21 mouse cellular contexts compared by ENCODE assay signal in genomic region chr11:43903351-43903750, GRCm38 (mm10).
"Had no signal": no experiment of that assay in that cellular context is flagged by ENCODE, and none has a peak within 500 bp of the region (broad histone marks: within the 10 kb centered on the region; RNA-seq: fewer than 3 reads in every experiment).

No protein-coding gene starts in this region.

- ATAC-seq: midbrain, embryonic 13.5 days; midbrain, embryonic 15.5 days had no signal

- H3K27ac ChIP-seq: liver, embryonic 15.5 days; midbrain, embryonic 10.5 days; midbrain, embryonic 13.5 days; midbrain, embryonic 15.5 days; neural tube, embryonic 13.5 days; neural tube, embryonic 15.5 days; stomach, embryonic 15.5 days; stomach, postnatal 0 days had no signal

- H3K4me3 ChIP-seq: liver, embryonic 15.5 days; midbrain, embryonic 10.5 days; midbrain, embryonic 13.5 days; midbrain, embryonic 15.5 days; myocyte; neural tube, embryonic 13.5 days; neural tube, embryonic 15.5 days; stomach, embryonic 15.5 days had no signal

- DNase-seq: lung, adult 18-20 months; lung, embryonic 14.5 days; lung, postnatal 10 days; lung, postnatal 4 days; retina, postnatal 1 day; right cerebral cortex, adult 18-20 months; right cerebral cortex, postnatal 25 days; right cerebral cortex, postnatal 4 days; spleen, adult 18-20 months; thymus, adult 2 months; thymus, postnatal 25 days; thymus, postnatal 4 days had no signal

- H3K4me1 ChIP-seq: midbrain, embryonic 10.5 days; midbrain, embryonic 13.5 days; midbrain, embryonic 15.5 days; neural tube, embryonic 13.5 days; neural tube, embryonic 15.5 days; stomach, embryonic 15.5 days had no signal

- H3K9me3 ChIP-seq: liver, embryonic 15.5 days; midbrain, embryonic 10.5 days; midbrain, embryonic 13.5 days; midbrain, embryonic 15.5 days; neural tube, embryonic 13.5 days; neural tube, embryonic 15.5 days; stomach, embryonic 15.5 days had no signal

- H3K36me3 ChIP-seq: liver, embryonic 15.5 days; midbrain, embryonic 10.5 days; midbrain, embryonic 13.5 days; midbrain, embryonic 15.5 days; neural tube, embryonic 13.5 days; neural tube, embryonic 15.5 days; stomach, embryonic 15.5 days had no signal

- H3K27me3 ChIP-seq: liver, embryonic 15.5 days; midbrain, embryonic 13.5 days; midbrain, embryonic 15.5 days; neural tube, embryonic 13.5 days; neural tube, embryonic 15.5 days; stomach, embryonic 15.5 days had no signal

- H3K9ac ChIP-seq: liver, embryonic 15.5 days; lung, embryonic 14.5 days; midbrain, embryonic 13.5 days; midbrain, embryonic 15.5 days; neural tube, embryonic 13.5 days; neural tube, embryonic 15.5 days; stomach, embryonic 15.5 days had no signal

- H3K4me2 ChIP-seq: liver, embryonic 15.5 days; lung, embryonic 14.5 days; midbrain, embryonic 13.5 days; midbrain, embryonic 15.5 days; neural tube, embryonic 13.5 days; neural tube, embryonic 15.5 days; stomach, embryonic 15.5 days had no signal
